Mouse (Mus musculus): Measurements from ENCODE around the gene Cdpf1. TPM values are rescaled to one million over a fixed set of nuclear protein-coding genes. Genes with fewer than 3 reads are reported as not detected.

Cdpf1 gene
- polyA plus RNA-seq, 1 experiment from 2014 or later: 48.6 TPM

GRCm38 (mm10) chr15:85810806-85811521 is 533 bp downstream of the Cdpf1 start:
- WGBS: 2% methylated on average over 36 of the region's 36 CpGs
- Histone ChIP-seq H3K4me1 (replicated peaks; ENCODE audit: control insufficient read depth, insufficient read depth, low read length) (0 out of 2 replicates have a peak, but pooled peaks cover 6% of the 10 kb centered on the region), H3K9me3 (ENCODE audit: control insufficient read depth) (no peaks in the 10 kb centered on the region), H3K9ac (ENCODE audit: low read depth, low read length) (peak overlapping the region; percentile 81), H3K4me3 (ENCODE audit: low read depth, low read length) (peak overlapping the region; percentile 74), H3K27me3 (replicated peaks; ENCODE audit: control insufficient read depth, insufficient read depth, low read length) (no peaks in the 10 kb centered on the region), H3K4me2 (replicated peaks; ENCODE audit: low read depth) (peak overlapping the region; percentile 87), H3K36me3 (ENCODE audit: control insufficient read depth, insufficient read depth) (peaks cover 7% of the 10 kb centered on the region; the same call in 1 of the 2 replicates), H3K27ac (ENCODE audit: low read depth, low read length) (peak overlapping the region; percentile 91)
- peak; percentile 56 for TF ChIP-seq CTCF (IDR thresholded peaks at IDR 0.05; ENCODE audit: low read depth)
- ATAC-seq: peak; percentile 78

- WGBS: 51% methylated on average over 5 of the region's 5 CpGs
- peak overlapping the region; percentile 74 for H3K4me3 ChIP-seq (ENCODE audit: low read depth, low read length)
These were observed 1.1 kb downstream of the Cdpf1 start for GRCm38 (mm10) chr15:85810462-85810805.

DNA sequence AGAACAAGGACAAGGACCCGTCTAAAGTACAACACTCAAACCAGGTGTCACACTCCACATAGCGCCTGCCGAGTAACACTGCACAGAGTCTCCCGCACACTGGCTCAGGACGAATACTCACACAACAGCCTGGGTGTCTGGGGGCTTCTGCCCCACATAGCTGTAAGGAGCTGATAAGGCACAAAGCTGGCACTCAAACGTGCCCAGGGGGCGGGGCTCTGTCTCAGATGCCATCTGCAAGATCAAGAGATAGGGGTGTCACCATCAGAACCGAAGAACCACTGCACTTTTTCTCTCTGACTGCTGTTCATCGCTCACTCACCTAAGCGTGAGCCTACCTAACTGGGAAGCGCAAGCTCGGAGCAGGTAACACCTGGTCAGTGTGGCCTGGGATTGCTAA is 2.4 kb downstream of the Cdpf1 start:
- Histone ChIP-seq H3K4me1 (replicated peaks; ENCODE audit: control insufficient read depth, insufficient read depth, low read length) (0 out of 2 replicates have a peak, but pooled peaks cover 6% of the 10 kb centered on the region), H3K36me3 (ENCODE audit: control insufficient read depth, insufficient read depth) (peaks cover 7% of the 10 kb centered on the region; the same call in 1 of the 2 replicates), H3K9me3 (ENCODE audit: control insufficient read depth) (no peaks in the 10 kb centered on the region), H3K4me3 (ENCODE audit: low read depth, low read length) (no peak overlapping the region), H3K27ac (ENCODE audit: low read depth, low read length) (no peak overlapping the region), H3K4me2 (replicated peaks; ENCODE audit: low read depth) (no peak overlapping the region), H3K9ac (ENCODE audit: low read depth, low read length) (no peak overlapping the region), H3K27me3 (replicated peaks; ENCODE audit: control insufficient read depth, insufficient read depth, low read length) (no peaks in the 10 kb centered on the region)
- ATAC-seq: no peak
- WGBS: 83% methylated on average over 12 of the region's 12 CpGs
- TF ChIP-seq CTCF (IDR thresholded peaks at IDR 0.05; ENCODE audit: low read depth): no peak

More at GRCm38 (mm10) chr15:85810462-85810805, 1.1 kb downstream of the Cdpf1 start:
- H3K4me2 ChIP-seq (replicated peaks; ENCODE audit: low read depth): peak overlapping the region; percentile 87
- peak overlapping the region; percentile 91; the same call in 1 of the 2 replicates for H3K27ac ChIP-seq (ENCODE audit: low read depth, low read length)
- no peaks in the 10 kb centered on the region for H3K9me3 ChIP-seq (ENCODE audit: control insufficient read depth)
- no peak for TF ChIP-seq CTCF (IDR thresholded peaks at IDR 0.05; ENCODE audit: low read depth)
- no peak for ATAC-seq
- peaks cover 7% of the 10 kb centered on the region; the same call in 1 of the 2 replicates for H3K36me3 ChIP-seq (ENCODE audit: control insufficient read depth, insufficient read depth)
- H3K4me1 ChIP-seq (replicated peaks; ENCODE audit: control insufficient read depth, insufficient read depth, low read length): 0 out of 2 replicates have a peak, but pooled peaks cover 6% of the 10 kb centered on the region
- no peaks in the 10 kb centered on the region for H3K27me3 ChIP-seq (replicated peaks; ENCODE audit: control insufficient read depth, insufficient read depth, low read length)
- peak overlapping the region; percentile 81; the same call in 1 of the 2 replicates for H3K9ac ChIP-seq (ENCODE audit: low read depth, low read length)

GRCm38 (mm10) chr15:85808434-85808833 is 3.1 kb downstream of the Cdpf1 start:
- Histone ChIP-seq H3K27me3 (replicated peaks; ENCODE audit: control insufficient read depth, insufficient read depth, low read length) (no peaks in the 10 kb centered on the region), H3K9me3 (ENCODE audit: control insufficient read depth) (no peaks in the 10 kb centered on the region), H3K4me2 (replicated peaks; ENCODE audit: low read depth) (no peak overlapping the region), H3K36me3 (ENCODE audit: control insufficient read depth, insufficient read depth) (peaks cover 7% of the 10 kb centered on the region; the same call in 1 of the 2 replicates), H3K27ac (ENCODE audit: low read depth, low read length) (no peak overlapping the region), H3K4me3 (ENCODE audit: low read depth, low read length) (no peak overlapping the region), H3K9ac (ENCODE audit: low read depth, low read length) (no peak overlapping the region), H3K4me1 (replicated peaks; ENCODE audit: control insufficient read depth, insufficient read depth, low read length) (0 out of 2 replicates have a peak, but pooled peaks cover 6% of the 10 kb centered on the region)
- 64% methylated on average over 8 of the region's 8 CpGs for WGBS
- peak; percentile 42 for TF ChIP-seq CTCF (IDR thresholded peaks at IDR 0.05; ENCODE audit: low read depth)
- no peak for ATAC-seq

GRCm38 (mm10) chr15:85808031-85808430 is 3.5 kb downstream of the Cdpf1 start:
- Histone ChIP-seq H3K4me2 (replicated peaks; ENCODE audit: low read depth) (no peak overlapping the region), H3K4me1 (replicated peaks; ENCODE audit: control insufficient read depth, insufficient read depth, low read length) (0 out of 2 replicates have a peak, but pooled peaks cover 6% of the 10 kb centered on the region), H3K9ac (ENCODE audit: low read depth, low read length) (no peak overlapping the region), H3K36me3 (ENCODE audit: control insufficient read depth, insufficient read depth) (peaks cover 7% of the 10 kb centered on the region; the same call in 1 of the 2 replicates), H3K27me3 (replicated peaks; ENCODE audit: control insufficient read depth, insufficient read depth, low read length) (no peaks in the 10 kb centered on the region), H3K9me3 (ENCODE audit: control insufficient read depth) (no peaks in the 10 kb centered on the region), H3K27ac (ENCODE audit: low read depth, low read length) (no peak overlapping the region), H3K4me3 (ENCODE audit: low read depth, low read length) (no peak overlapping the region)
- no peak for TF ChIP-seq CTCF (IDR thresholded peaks at IDR 0.05; ENCODE audit: low read depth)
- no peak for ATAC-seq
- 82% methylated on average over 6 of the region's 6 CpGs for WGBS

DNA sequence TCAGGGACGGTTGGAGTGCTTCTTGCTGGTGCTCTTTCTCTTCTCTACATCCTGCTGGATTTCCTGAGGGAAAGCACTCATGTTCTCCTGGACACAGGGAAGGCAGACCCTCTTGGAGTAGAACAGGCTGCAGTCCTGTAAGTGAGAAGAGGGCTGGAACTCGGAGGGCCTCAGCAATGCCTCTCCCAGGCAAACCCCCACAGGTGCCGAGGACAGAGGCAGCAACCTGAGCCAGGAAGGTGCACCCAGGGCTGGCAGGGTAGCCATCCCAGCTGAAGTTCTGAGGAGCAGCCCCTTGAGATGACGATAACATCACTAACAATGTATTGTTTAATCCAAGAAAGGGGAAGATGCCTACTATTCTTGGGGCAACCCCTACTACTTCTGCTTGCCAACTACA is 4.1 kb downstream of the Cdpf1 start:
- H3K4me3 ChIP-seq (ENCODE audit: low read depth, low read length): no peak overlapping the region
- H3K4me2 ChIP-seq (replicated peaks; ENCODE audit: low read depth): no peak overlapping the region
- peaks cover 9% of the 10 kb centered on the region; the same call in 1 of the 2 replicates for H3K36me3 ChIP-seq (ENCODE audit: control insufficient read depth, insufficient read depth)
- H3K9ac ChIP-seq (ENCODE audit: low read depth, low read length): no peak overlapping the region
- 89% methylated on average over 4 of the region's 4 CpGs for WGBS
- H3K27me3 ChIP-seq (replicated peaks; ENCODE audit: control insufficient read depth, insufficient read depth, low read length): no peaks in the 10 kb centered on the region
- H3K27ac ChIP-seq (ENCODE audit: low read depth, low read length): no peak overlapping the region
- TF ChIP-seq CTCF (IDR thresholded peaks at IDR 0.05; ENCODE audit: low read depth): no peak
- ATAC-seq: no peak
- H3K4me1 ChIP-seq (replicated peaks; ENCODE audit: control insufficient read depth, insufficient read depth, low read length): 0 out of 2 replicates have a peak, but pooled peaks cover 6% of the 10 kb centered on the region
- no peaks in the 10 kb centered on the region for H3K9me3 ChIP-seq (ENCODE audit: control insufficient read depth)

All from intestine, postnatal 0 days (tissue).